In genomic region chr7:29039604-29039984, GRCm38 (mm10) we compare ENCODE assay signal across 9 mouse cellular contexts. TPM values are rescaled to one million over a fixed set of nuclear protein-coding genes. Genes with fewer than 3 reads are reported as not detected.
DNase-seq lines count a peak whose midpoint lies in the region; ATAC-seq and TF ChIP-seq lines count a peak whose summit lies in the region.
"Had no signal": no experiment of that assay in that cellular context is flagged by ENCODE, and none has a peak within 500 bp of the region (broad histone marks: within the 10 kb centered on the region; RNA-seq: fewer than 3 reads in every experiment).

No protein-coding gene starts in this region.

- H3ac ChIP-seq in myocyte (ENCODE audit: control insufficient read depth, insufficient read length), result no peak overlapping the region

- peak overlapping the region; percentile 49 for H3K4me3 ChIP-seq in heart, embryonic 13.5 days
- peak overlapping the region; percentile 23 for H3K4me3 ChIP-seq in kidney, postnatal 0 days (replicated peaks; ENCODE audit: low read depth, low read length)
- H3K4me3 ChIP-seq in liver, adult 2 months (ENCODE audit: insufficient read depth, low read depth, low read length), result no peak overlapping the region
- H3K4me3 ChIP-seq in myocyte, result no peak overlapping the region

- under 1% methylated on average over 11 of the region's 11 CpGs for WGBS in heart, embryonic 13.5 days
- WGBS in kidney, postnatal 0 days, result 1% methylated on average over 11 of the region's 11 CpGs
- WGBS in liver, adult 2 months, result under 1% methylated on average over 11 of the region's 11 CpGs

- H3K27ac ChIP-seq in heart, embryonic 13.5 days (replicated peaks), result no peak overlapping the region
- H3K27ac ChIP-seq in kidney, postnatal 0 days, result no peak overlapping the region
- H3K27ac ChIP-seq in liver, adult 2 months (replicated peaks; ENCODE audit: insufficient read depth, low read depth, low read length), result no peak overlapping the region
- H3K27ac ChIP-seq: macrophage had no signal

- no peaks in the 10 kb centered on the region for H3K36me3 ChIP-seq in heart, embryonic 13.5 days
- no peaks in the 10 kb centered on the region for H3K36me3 ChIP-seq in kidney, postnatal 0 days (ENCODE audit: insufficient read depth, low read length)
- no peaks in the 10 kb centered on the region for H3K36me3 ChIP-seq in liver, adult 2 months (ENCODE audit: control insufficient read depth, insufficient read depth, low read length)
- peaks cover 10% of the 10 kb centered on the region for H3K36me3 ChIP-seq in myocyte (ENCODE audit: control insufficient read depth, insufficient read depth)

- H3K4me2 ChIP-seq in heart, embryonic 13.5 days, result peak overlapping the region; percentile 81
- H3K4me2 ChIP-seq in kidney, postnatal 0 days (ENCODE audit: low read length), result peak overlapping the region; percentile 61
- H3K4me2 ChIP-seq in myocyte (ENCODE audit: low read depth), result peak overlapping the region; percentile 62

- H3K79me2 ChIP-seq in liver, adult 2 months (ENCODE audit: control insufficient read depth, insufficient read depth, low read length), result no peaks in the 10 kb centered on the region
- H3K79me2 ChIP-seq in myocyte (ENCODE audit: control insufficient read depth, insufficient read depth), result no peaks in the 10 kb centered on the region

- H3K9ac ChIP-seq in heart, embryonic 13.5 days, result peak overlapping the region; percentile 79
- no peak overlapping the region for H3K9ac ChIP-seq in kidney, postnatal 0 days (ENCODE audit: low read depth, low read length)
- H3K9ac ChIP-seq in liver, adult 2 months (ENCODE audit: low read depth, low read length), result no peak overlapping the region

- peak; percentile 94 for ATAC-seq in CD4-positive, CD25-positive, alpha-beta regulatory T cell, adult 4 months
- peak; percentile 41; the same call in 1 of the 2 replicates for ATAC-seq in heart, embryonic 13.5 days (ENCODE audit: extremely low read depth, insufficient number of reproducible peaks, low FRiP score, low TSS enrichment)
- 0 out of 2 replicates have a peak, but pooled peaks have one; percentile 25 for ATAC-seq in kidney, postnatal 0 days (replicated peaks; ENCODE audit: low FRiP score, low read depth)

- 0 out of 2 replicates have a peak, but pooled peaks cover 3% of the 10 kb centered on the region for H3K9me3 ChIP-seq in heart, embryonic 13.5 days
- no peaks in the 10 kb centered on the region for H3K9me3 ChIP-seq in kidney, postnatal 0 days (replicated peaks; ENCODE audit: low read length)

- peaks cover 19% of the 10 kb centered on the region for H3K4me1 ChIP-seq in heart, embryonic 13.5 days
- peaks cover 14% of the 10 kb centered on the region; the same call in 1 of the 2 replicates for H3K4me1 ChIP-seq in kidney, postnatal 0 days (replicated peaks; ENCODE audit: insufficient read depth, low read length)
- H3K4me1 ChIP-seq in liver, adult 2 months (ENCODE audit: control insufficient read depth, insufficient read depth, low read length), result peaks cover 3% of the 10 kb centered on the region; the same call in 1 of the 2 replicates

- TF ChIP-seq POLR2A in liver, adult 2 months (IDR thresholded peaks at IDR 0.05; ENCODE audit: extremely low read depth, insufficient read depth, low read length), result no peak
- no peak for TF ChIP-seq POLR2A in myocyte (IDR thresholded peaks at IDR 0.05; ENCODE audit: insufficient read length, low read depth)

- peak; percentile 98 for TF ChIP-seq CTCF in kidney, postnatal 0 days (IDR thresholded peaks at IDR 0.05; ENCODE audit: low read depth)
- TF ChIP-seq CTCF in liver, adult 2 months (IDR thresholded peaks at IDR 0.05; ENCODE audit: low read depth, low read length), result peak; percentile 65

- H3K27me3 ChIP-seq in heart, embryonic 13.5 days (replicated peaks), result peaks cover 13% of the 10 kb centered on the region
- H3K27me3 ChIP-seq in kidney, postnatal 0 days (ENCODE audit: insufficient read depth, low read length), result no peaks in the 10 kb centered on the region
- H3K27me3 ChIP-seq in liver, adult 2 months (ENCODE audit: control insufficient read depth, insufficient read depth, low read length), result 0 out of 2 replicates have a peak, but pooled peaks cover 8% of the 10 kb centered on the region
- H3K27me3 ChIP-seq in myocyte (ENCODE audit: control insufficient read depth, insufficient read depth, insufficient read length), result no peaks in the 10 kb centered on the region

- peak; percentile 77 for DNase-seq in c-Kit-negative CD71-positive TER-119-positive erythroid progenitor cells, embryonic 14.5 days (ENCODE audit: low read depth, low spot score)
- DNase-seq in fat pad, adult 2 months (ENCODE audit: extremely low read depth, low read depth, low spot score), result peak; percentile 23
- peak; percentile 94 for DNase-seq in kidney, postnatal 0 days (ENCODE audit: low spot score)
- DNase-seq in liver, adult 2 months (ENCODE audit: extremely low read depth, low read depth, low spot score), result peak; percentile 73
- peak; percentile 88 to 95 for DNase-seq in spleen, postnatal 4 days (ENCODE audit: low spot score in 2 of 2)

TF ChIP-seq in myocyte, 11 proteins besides CTCF, POLR2A, EP300 and RAD21:
- TF ChIP-seq USF1 (IDR thresholded peaks at IDR 0.05; ENCODE audit: low read depth) (peak; percentile 70), TCF12 (IDR thresholded peaks at IDR 0.05; ENCODE audit: insufficient read depth, poor library complexity, severe bottlenecking) (no peak)

RNA-seq across cellular contexts. Expression of gene Map4k1, which starts 57.7 kb away (rescaled TPM):
- 100 to 1,000 TPM in 1 of 2 experiments, 10 to 100 TPM in 1; 93.7 to 171 TPM for polyA plus RNA-seq in CD4-positive, CD25-positive, alpha-beta regulatory T cell, adult 4 months (2017; shearing (Covaris generic))
- 3.4 and 5.3 TPM in 2 replicates for polyA plus RNA-seq in heart, embryonic 13.5 days (2015; fragmentation: Nextera tagmentation; extraction: Ambion mirVana)
- polyA plus RNA-seq in kidney, postnatal 0 days (2015; fragmentation: Nextera tagmentation; extraction: Ambion mirVana), result 7.6 and 9.5 TPM in 2 replicates
- 0.18 and 0.54 TPM in 2 replicates for total RNA-seq in liver, adult 2 months (2014; rRNA removed)
- polyA plus RNA-seq in liver, adult 2 months (2012; rRNA removed), result 1.2 and 1.5 TPM in 2 replicates
- polyA plus RNA-seq in myocyte (2012; fragmentation: generic; extraction: Trizol), result 0.18 TPM

RNA-seq across cellular contexts. Expression of gene Eif3k, which starts 57.9 kb away (rescaled TPM):
- polyA plus RNA-seq in CD4-positive, CD25-positive, alpha-beta regulatory T cell, adult 4 months (2017; shearing (Covaris generic)), result 100 to 1,000 TPM; 656 to 763 TPM
- polyA plus RNA-seq in heart, embryonic 13.5 days (2015; fragmentation: Nextera tagmentation; extraction: Ambion mirVana), result 257 and 300 TPM in 2 replicates
- polyA plus RNA-seq in kidney, postnatal 0 days (2015; fragmentation: Nextera tagmentation; extraction: Ambion mirVana), result 467 and 479 TPM in 2 replicates
- total RNA-seq in liver, adult 2 months (2014; rRNA removed), result 64.8 and 73.2 TPM in 2 replicates
- 86.3 and 91.2 TPM in 2 replicates for polyA plus RNA-seq in liver, adult 2 months (2012; rRNA removed)
- polyA plus RNA-seq in myocyte (2012; fragmentation: generic; extraction: Trizol), result 335 TPM

Comparison
In these comparisons a context has a peak if more than half of its experiments do, and no peak if none do; other contexts are left out.
1. ATAC-seq: peak in every context shown above with its lines; median percentile 94 in CD4-positive, CD25-positive, alpha-beta regulatory T cell, adult 4 months; 41 in heart, embryonic 13.5 days; 25 in kidney, postnatal 0 days.
2. DNase-seq: peak in every context shown above with its lines; median percentile 94 in kidney, postnatal 0 days; 92 in spleen, postnatal 4 days; 77 in c-Kit-negative CD71-positive TER-119-positive erythroid progenitor cells, embryonic 14.5 days; 73 in liver, adult 2 months; 23 in fat pad, adult 2 months.
3. H3K4me3 ChIP-seq: peak in heart, embryonic 13.5 days (single experiment) and kidney, postnatal 0 days (single experiment); none in liver, adult 2 months (single experiment) and myocyte (single experiment).
4. Peak in every context shown above with its lines, with median percentiles within 50 percentile points of each other: H3K4me2 ChIP-seq.